Comparison of ENCODE assay signal across 8 mouse cellular contexts in the genomic region with DNA sequence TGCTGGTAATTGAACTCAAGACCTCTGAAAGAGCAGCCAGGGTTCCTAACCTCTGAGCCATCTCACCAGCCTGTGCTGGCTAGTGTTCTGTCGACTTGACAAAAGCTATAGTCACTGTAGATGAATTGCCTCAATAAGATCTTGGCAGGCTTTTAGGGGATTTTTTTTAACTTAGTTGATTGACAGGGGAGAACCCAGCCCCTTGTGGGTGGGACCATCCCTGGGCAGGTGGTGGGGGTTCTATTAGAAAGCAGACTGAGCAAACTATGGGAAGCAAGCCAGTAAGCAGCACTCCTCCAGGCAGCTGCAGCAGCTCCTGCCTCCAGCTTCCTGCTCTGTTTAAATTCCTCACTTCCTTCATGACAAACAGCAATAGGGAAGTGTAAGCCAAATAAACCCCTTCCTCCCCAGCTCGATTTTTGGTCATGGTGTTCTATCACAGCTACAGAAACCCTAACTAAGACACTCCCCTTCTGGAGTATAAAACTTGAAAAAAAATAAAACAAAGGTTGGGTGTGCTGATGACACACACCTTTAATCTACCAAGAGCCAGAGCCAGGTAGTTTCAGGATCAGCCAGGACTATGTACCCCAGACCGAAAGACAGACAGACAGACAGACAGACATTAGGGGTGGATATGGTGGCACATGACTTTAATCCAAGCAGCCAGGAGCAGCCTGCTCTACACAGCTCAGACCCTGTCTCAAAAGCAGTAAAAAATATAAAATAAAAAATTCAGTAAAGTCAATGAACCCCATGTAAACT. TPM values are rescaled to one million over a fixed set of nuclear protein-coding genes. Genes with fewer than 3 reads are reported as not detected.
DNase-seq lines count a peak whose midpoint lies in the region; ATAC-seq lines count a peak whose summit lies in the region.

No protein-coding gene starts in this region.

- no peak overlapping the region for H3K4me2 ChIP-seq in embryonic facial prominence, embryonic 15.5 days (replicated peaks)
- H3K4me2 ChIP-seq in intestine, embryonic 15.5 days (replicated peaks): no peak overlapping the region

- 78% methylated on average over 3 of the region's 3 CpGs for WGBS in embryonic facial prominence, embryonic 15.5 days
- 45% methylated on average over 3 of the region's 3 CpGs for WGBS in intestine, embryonic 15.5 days

- no peaks in the 10 kb centered on the region for H3K9me3 ChIP-seq in embryonic facial prominence, embryonic 15.5 days (replicated peaks)
- H3K9me3 ChIP-seq in intestine, embryonic 15.5 days: no peaks in the 10 kb centered on the region

- H3K27ac ChIP-seq in embryonic facial prominence, embryonic 15.5 days (replicated peaks): peak overlapping the region; percentile 34; the same call in 1 of the 2 replicates
- H3K27ac ChIP-seq in intestine, embryonic 15.5 days: peak overlapping the region; percentile 36; the same call in 1 of the 2 replicates

- H3K36me3 ChIP-seq in embryonic facial prominence, embryonic 15.5 days: no peaks in the 10 kb centered on the region
- no peaks in the 10 kb centered on the region for H3K36me3 ChIP-seq in intestine, embryonic 15.5 days

- no peak overlapping the region for H3K4me3 ChIP-seq in embryonic facial prominence, embryonic 15.5 days (replicated peaks)
- H3K4me3 ChIP-seq in intestine, embryonic 15.5 days (replicated peaks): no peak overlapping the region

- no peaks in the 10 kb centered on the region for H3K4me1 ChIP-seq in embryonic facial prominence, embryonic 15.5 days
- no peaks in the 10 kb centered on the region; the same call in 1 of the 2 replicates for H3K4me1 ChIP-seq in intestine, embryonic 15.5 days (replicated peaks)

- ATAC-seq in embryonic facial prominence, embryonic 15.5 days (ENCODE audit: insufficient number of reproducible peaks, low FRiP score, low TSS enrichment, low read depth): peak; percentile 34; the same call in 1 of the 2 replicates
- ATAC-seq in intestine, embryonic 15.5 days: peak; percentile 79
- no peak for ATAC-seq in activated CD4-positive, CD25-positive, alpha-beta regulatory T cell, adult 4 months

- no peaks in the 10 kb centered on the region for H3K27me3 ChIP-seq in embryonic facial prominence, embryonic 15.5 days
- H3K27me3 ChIP-seq in intestine, embryonic 15.5 days (replicated peaks): no peaks in the 10 kb centered on the region

- peak; percentile 32 for DNase-seq in gastrocnemius, adult 18-20 months (ENCODE audit: low spot score)
- DNase-seq in gastrocnemius, postnatal 10 days: no peak
- peak; percentile 49 for DNase-seq in 3134 (ENCODE audit: extremely low read depth, insufficient read length, low spot score)
- peak; percentile 78 for DNase-seq in lung, postnatal 10 days
- DNase-seq in embryo, embryonic 10.5 days (ENCODE audit: low spot score): no peak

- H3K9ac ChIP-seq in embryonic facial prominence, embryonic 15.5 days: no peak overlapping the region
- no peak overlapping the region for H3K9ac ChIP-seq in intestine, embryonic 15.5 days

RNA-seq across cellular contexts. Expression of gene Elf2, which starts 13.6 kb away (rescaled TPM):
- total RNA-seq in gastrocnemius, adult 18-20 months (2021): 10 to 100 TPM; 38.5 to 43.6 TPM
- total RNA-seq in gastrocnemius, postnatal 10 days (2021): 10 to 100 TPM; 50.9 to 58.2 TPM
- polyA plus RNA-seq in embryonic facial prominence, embryonic 15.5 days (2015; fragmentation: Nextera tagmentation; extraction: Ambion mirVana): 60.8 and 71.0 TPM in 2 replicates
- polyA plus RNA-seq in intestine, embryonic 15.5 days (2015; fragmentation: Nextera tagmentation; extraction: Ambion mirVana): 62.8 and 65.4 TPM in 2 replicates
- polyA plus RNA-seq in activated CD4-positive, CD25-positive, alpha-beta regulatory T cell, adult 4 months (2017; shearing (Covaris generic)): 10 to 100 TPM; 41.0 to 54.1 TPM

Comparison
In these comparisons a context has a peak if more than half of its experiments do, and no peak if none do; other contexts are left out.
1. DNase-seq: peak in gastrocnemius, adult 18-20 months (single experiment), 3134 (single experiment) and lung, postnatal 10 days (single experiment); none in gastrocnemius, postnatal 10 days (single experiment) and embryo, embryonic 10.5 days (single experiment).